Mouse (Mus musculus) ES-E14 (cell line): Measurements from ENCODE around the gene Gm17545.

Experiments
- CHD2 ChIP-seq: IDR thresholded peaks from 2 replicates; pipeline ENCODE4 v1.6.1; 2014; ENCODE audit warnings: mild to moderate bottlenecking, low read depth, low read length, inconsistent platforms
- HCFC1 ChIP-seq: IDR thresholded peaks from 2 replicates; pipeline ENCODE4 v1.6.1; 2012; ENCODE audit warnings: low read length, inconsistent platforms, borderline replicate concordance; ENCODE audit not compliant: insufficient read depth
- ZC3H11A ChIP-seq: IDR thresholded peaks from 2 replicates; pipeline ENCODE4 v1.6.1; 2012; ENCODE audit warnings: low read depth, mild to moderate bottlenecking, inconsistent platforms, low read length, borderline replicate concordance
- ZNF384 ChIP-seq: IDR thresholded peaks from 2 replicates; pipeline ENCODE4 v1.6.1; 2012; ENCODE audit warnings: low read depth, low read length, inconsistent platforms

GRCm38 (mm10) chr9:22423507-22423906 lies 30.6 kb upstream of the Gm17545 start:
- TF ChIP-seq HCFC1 (no peak), CHD2 (no peak), ZNF384 (no peak), ZC3H11A (no peak)
